Mouse (Mus musculus): ENCODE results near the gene Tmem205. TPM values are rescaled to one million over a fixed set of nuclear protein-coding genes. Genes with fewer than 3 reads are reported as not detected.

The Tmem205 gene
- polyA plus RNA-seq, 1 experiment from 2014 or later: 35.7 TPM

GRCm38 (mm10) chr9:21916851-21917492 is 10.4 kb downstream of the Tmem205 start:
- WGBS: 68% methylated on average over 3 of the region's 3 CpGs
- H3K4me2 ChIP-seq: peak overlapping the region; percentile 99
- no peak for ATAC-seq (ENCODE audit: low FRiP score)

GRCm38 (mm10) chr9:21909474-21910223 is 17.7 kb downstream of the Tmem205 start:
- no peak overlapping the region for H3K4me3 ChIP-seq (ENCODE audit: low read depth, low read length)
- no peaks in the 10 kb centered on the region for H3K9me3 ChIP-seq (ENCODE audit: control insufficient read depth, low read length)
- WGBS: 78% methylated on average over 10 of the region's 10 CpGs
- H3K27me3 ChIP-seq (ENCODE audit: control insufficient read depth, insufficient read depth, low read length): no peaks in the 10 kb centered on the region
- H3K4me2 ChIP-seq: no peak overlapping the region
- DNase-seq (ENCODE audit: low spot score, missing footprints): peak; percentile 28
- no peaks in the 10 kb centered on the region for H3K36me3 ChIP-seq (ENCODE audit: control insufficient read depth, insufficient read depth, low read length)
- H3K9ac ChIP-seq (ENCODE audit: low read length): no peak overlapping the region
- H3K27ac ChIP-seq (ENCODE audit: low read depth, low read length): no peak overlapping the region
- no peak for ATAC-seq (ENCODE audit: low FRiP score)
- no peaks in the 10 kb centered on the region for H3K4me1 ChIP-seq (ENCODE audit: control insufficient read depth, insufficient read depth, low read length)

More at GRCm38 (mm10) chr9:21916851-21917492, 10.4 kb downstream of the Tmem205 start:
- Histone ChIP-seq H3K27ac (ENCODE audit: low read depth, low read length) (no peak overlapping the region), H3K27me3 (ENCODE audit: control insufficient read depth, insufficient read depth, low read length) (peaks cover 5% of the 10 kb centered on the region), H3K4me1 (ENCODE audit: control insufficient read depth, insufficient read depth, low read length) (peaks cover 6% of the 10 kb centered on the region; the same call in 1 of the 2 replicates), H3K4me3 (ENCODE audit: low read depth, low read length) (peak overlapping the region; percentile 64; the same call in 1 of the 2 replicates), H3K9me3 (ENCODE audit: control insufficient read depth, low read length) (no peaks in the 10 kb centered on the region), H3K9ac (ENCODE audit: low read length) (no peak overlapping the region; the same call in 1 of the 2 replicates), H3K36me3 (ENCODE audit: control insufficient read depth, insufficient read depth, low read length) (no peaks in the 10 kb centered on the region)
- DNase-seq (ENCODE audit: low spot score, missing footprints): peak; percentile 33

- H3K4me2 ChIP-seq: no peak overlapping the region
- H3K27ac ChIP-seq (ENCODE audit: low read depth, low read length): no peak overlapping the region
- 83% methylated on average over 11 of the region's 11 CpGs for WGBS
- H3K27me3 ChIP-seq (ENCODE audit: control insufficient read depth, insufficient read depth, low read length): no peaks in the 10 kb centered on the region
- no peaks in the 10 kb centered on the region for H3K4me1 ChIP-seq (ENCODE audit: control insufficient read depth, insufficient read depth, low read length)
- peak; percentile 28 for DNase-seq (ENCODE audit: low spot score, missing footprints)
- ATAC-seq (ENCODE audit: low FRiP score): no peak
- H3K4me3 ChIP-seq (ENCODE audit: low read depth, low read length): no peak overlapping the region
- H3K9ac ChIP-seq (ENCODE audit: low read length): no peak overlapping the region
- H3K36me3 ChIP-seq (ENCODE audit: control insufficient read depth, insufficient read depth, low read length): no peaks in the 10 kb centered on the region
- H3K9me3 ChIP-seq (ENCODE audit: control insufficient read depth, low read length): no peaks in the 10 kb centered on the region
Observed at GRCm38 (mm10) chr9:21908216-21908615, 19.1 kb downstream of the Tmem205 start.

GRCm38 (mm10) chr9:21904031-21904430 is 23.3 kb downstream of the Tmem205 start:
- no peak overlapping the region for H3K4me3 ChIP-seq (ENCODE audit: low read depth, low read length)
- H3K4me1 ChIP-seq (ENCODE audit: control insufficient read depth, insufficient read depth, low read length): peaks cover 4% of the 10 kb centered on the region; the same call in 1 of the 2 replicates
- H3K4me2 ChIP-seq: no peak overlapping the region
- no peaks in the 10 kb centered on the region for H3K36me3 ChIP-seq (ENCODE audit: control insufficient read depth, insufficient read depth, low read length)
- no peaks in the 10 kb centered on the region for H3K9me3 ChIP-seq (ENCODE audit: control insufficient read depth, low read length)
- 85% methylated on average over 4 of the region's 4 CpGs for WGBS
- DNase-seq (ENCODE audit: low spot score, missing footprints): no peak
- no peak for ATAC-seq (ENCODE audit: low FRiP score)
- H3K9ac ChIP-seq (ENCODE audit: low read length): no peak overlapping the region
- no peaks in the 10 kb centered on the region for H3K27me3 ChIP-seq (ENCODE audit: control insufficient read depth, insufficient read depth, low read length)
- H3K27ac ChIP-seq (ENCODE audit: low read depth, low read length): no peak overlapping the region

GRCm38 (mm10) chr9:21901223-21901820 is 26.0 kb downstream of the Tmem205 start:
- H3K36me3 ChIP-seq (ENCODE audit: control insufficient read depth, insufficient read depth, low read length): no peaks in the 10 kb centered on the region
- peak overlapping the region; percentile 54 for H3K4me2 ChIP-seq
- no peak overlapping the region for H3K27ac ChIP-seq (ENCODE audit: low read depth, low read length)
- peak; percentile 91 for ATAC-seq (ENCODE audit: low FRiP score)
- DNase-seq (ENCODE audit: low spot score, missing footprints): peak; percentile 96
- peaks cover 4% of the 10 kb centered on the region; the same call in 1 of the 2 replicates for H3K4me1 ChIP-seq (ENCODE audit: control insufficient read depth, insufficient read depth, low read length)
- H3K27me3 ChIP-seq (ENCODE audit: control insufficient read depth, insufficient read depth, low read length): no peaks in the 10 kb centered on the region
- H3K4me3 ChIP-seq (ENCODE audit: low read depth, low read length): peak overlapping the region; percentile 37
- peak overlapping the region; percentile 63 for H3K9ac ChIP-seq (ENCODE audit: low read length)
- WGBS: 17% methylated on average over 10 of the region's 10 CpGs
- H3K9me3 ChIP-seq (ENCODE audit: control insufficient read depth, low read length): no peaks in the 10 kb centered on the region

- no peak for ATAC-seq (ENCODE audit: low FRiP score)
Observed at GRCm38 (mm10) chr9:21889229-21889628, 38.1 kb downstream of the Tmem205 start.

GRCm38 (mm10) chr9:21876601-21877000 is 50.8 kb downstream of the Tmem205 start:
- no peaks in the 10 kb centered on the region for H3K27me3 ChIP-seq (ENCODE audit: control insufficient read depth, insufficient read depth, low read length)
- no peak overlapping the region for H3K4me3 ChIP-seq (ENCODE audit: low read depth, low read length)
- WGBS: 66% methylated on average over 3 of the region's 3 CpGs
- H3K9ac ChIP-seq (ENCODE audit: low read length): no peak overlapping the region
- no peaks in the 10 kb centered on the region for H3K9me3 ChIP-seq (ENCODE audit: control insufficient read depth, low read length)
- DNase-seq (ENCODE audit: low spot score, missing footprints): no peak
- H3K4me1 ChIP-seq (ENCODE audit: control insufficient read depth, insufficient read depth, low read length): no peaks in the 10 kb centered on the region
- no peak for ATAC-seq (ENCODE audit: low FRiP score)
- no peaks in the 10 kb centered on the region for H3K36me3 ChIP-seq (ENCODE audit: control insufficient read depth, insufficient read depth, low read length)
- no peak overlapping the region for H3K27ac ChIP-seq (ENCODE audit: low read depth, low read length)
- H3K4me2 ChIP-seq: no peak overlapping the region

More at GRCm38 (mm10) chr9:21889229-21889628, 38.1 kb downstream of the Tmem205 start:
- Histone ChIP-seq H3K4me3 (ENCODE audit: low read depth, low read length) (no peak overlapping the region), H3K9me3 (ENCODE audit: control insufficient read depth, low read length) (no peaks in the 10 kb centered on the region), H3K27ac (ENCODE audit: low read depth, low read length) (no peak overlapping the region), H3K4me1 (ENCODE audit: control insufficient read depth, insufficient read depth, low read length) (no peaks in the 10 kb centered on the region), H3K4me2 (no peak overlapping the region), H3K9ac (ENCODE audit: low read length) (no peak overlapping the region), H3K27me3 (ENCODE audit: control insufficient read depth, insufficient read depth, low read length) (no peaks in the 10 kb centered on the region), H3K36me3 (ENCODE audit: control insufficient read depth, insufficient read depth, low read length) (no peaks in the 10 kb centered on the region)
- 67% methylated on average over 3 of the region's 3 CpGs for WGBS
- DNase-seq (ENCODE audit: low spot score, missing footprints): no peak

- DNase-seq (ENCODE audit: low spot score, missing footprints): no peak
- no peak overlapping the region for H3K4me2 ChIP-seq
- no peaks in the 10 kb centered on the region for H3K9me3 ChIP-seq (ENCODE audit: control insufficient read depth, low read length)
- no peaks in the 10 kb centered on the region for H3K4me1 ChIP-seq (ENCODE audit: control insufficient read depth, insufficient read depth, low read length)
- no peak overlapping the region for H3K27ac ChIP-seq (ENCODE audit: low read depth, low read length)
- ATAC-seq (ENCODE audit: low FRiP score): no peak
- 70% methylated on average over 4 of the region's 4 CpGs for WGBS
- no peaks in the 10 kb centered on the region for H3K27me3 ChIP-seq (ENCODE audit: control insufficient read depth, insufficient read depth, low read length)
- no peaks in the 10 kb centered on the region for H3K36me3 ChIP-seq (ENCODE audit: control insufficient read depth, insufficient read depth, low read length)
- no peak overlapping the region for H3K4me3 ChIP-seq (ENCODE audit: low read depth, low read length)
- no peak overlapping the region for H3K9ac ChIP-seq (ENCODE audit: low read length)
Observed at GRCm38 (mm10) chr9:21872204-21872603, 55.2 kb downstream of the Tmem205 start.
